Mouse (Mus musculus) skeletal muscle tissue, postnatal 0 days (tissue): ENCODE data around the gene Rhd. TPM values are rescaled to one million over a fixed set of nuclear protein-coding genes. Genes with fewer than 3 reads are reported as not detected.

Experiments
- polyA plus RNA-seq: library from polyadenylated mRNA; unstranded; fragments of >200 nt; fragmentation: Nextera tagmentation; extraction: Ambion mirVana; gene quantifications from 2 replicates; pipeline ENCODE4 v1.2.1, GENCODE M21; 2015

Gene Rhd
- 0.62 and 0.78 TPM in 2 replicates for polyA plus RNA-seq

GRCm38 (mm10) chr4:134863937-134864729 is at the start of gene Rhd:
Gene Rhd, plus strand, starts transcription at chr4:134864536.

GRCm38 (mm10) chr4:134853259-134853636 is 11.1 kb upstream of the Rhd start, which contains the start of gene Maco1:
Gene Maco1, minus strand, starts transcription at chr4:134853345.

GRCm38 (mm10) chr4:134914864-134915209 is 50.5 kb downstream of the Rhd start, which contains the start of gene Tmem50a:
Gene Tmem50a, minus strand, starts transcription at chr4:134915024.

GRCm38 (mm10) chr4:134923258-134924018 is 59.1 kb downstream of the Rhd start, which contains the start of gene Rsrp1:
Gene Rsrp1, plus strand, starts transcription at chr4:134923592.

GRCm38 (mm10) chr4:134930684-134931481 is 66.5 kb downstream of the Rhd start, which contains the start of gene Syf2:
Gene Syf2, plus strand, starts transcription at chr4:134930898.

Other genes with a start within 250 kb of the Rhd start
- 3.2 and 3.6 TPM in 2 replicates for gene Man1c1, start 160.2 kb upstream of the Rhd start, polyA plus RNA-seq
- 10.1 and 13.5 TPM in 2 replicates for gene Ldlrap1, start 96.5 kb upstream of the Rhd start, polyA plus RNA-seq
- gene Maco1, start 11.2 kb upstream of the Rhd start, polyA plus RNA-seq = 21.2 and 21.9 TPM in 2 replicates
- gene Tmem50a, start 50.5 kb downstream of the Rhd start, polyA plus RNA-seq = 122 and 136 TPM in 2 replicates
- gene Rsrp1, start 59.1 kb downstream of the Rhd start, polyA plus RNA-seq = 203 and 238 TPM in 2 replicates
- 72.0 and 80.9 TPM in 2 replicates for gene Syf2, start 66.4 kb downstream of the Rhd start, polyA plus RNA-seq